14 mouse cellular contexts compared by ENCODE assay signal in the genomic region with DNA sequence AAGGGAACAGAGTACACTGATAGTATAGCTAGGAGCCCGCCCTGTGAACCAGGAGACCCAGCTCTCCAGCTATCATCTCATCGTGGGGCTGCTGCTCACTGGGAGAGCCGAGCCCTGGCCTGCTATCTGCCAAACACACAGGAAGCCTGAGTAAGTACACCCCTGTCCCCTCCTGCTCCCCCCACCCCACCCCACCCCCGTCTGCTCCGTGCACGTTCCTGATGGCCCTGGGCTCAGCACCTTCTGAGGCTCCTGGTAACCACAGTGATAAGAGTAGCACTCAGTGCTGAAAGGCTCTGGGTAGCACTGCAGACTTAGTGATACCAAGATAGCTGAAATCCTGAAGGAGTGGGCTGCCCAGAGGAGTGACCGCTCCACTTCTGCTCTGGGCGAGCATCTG. TPM values are rescaled to one million over a fixed set of nuclear protein-coding genes. Genes with fewer than 3 reads are reported as not detected.
DNase-seq lines count a peak whose midpoint lies in the region; ATAC-seq and TF ChIP-seq lines count a peak whose summit lies in the region.
"Had no signal": no experiment of that assay in that cellular context is flagged by ENCODE, and none has a peak within 500 bp of the region (broad histone marks: within the 10 kb centered on the region; RNA-seq: fewer than 3 reads in every experiment).

No protein-coding gene starts in this region.

- no peaks in the 10 kb centered on the region for H3K36me3 ChIP-seq in heart, embryonic 14.5 days (ENCODE audit: control insufficient read depth, insufficient read depth, low read length)
- no peaks in the 10 kb centered on the region for H3K36me3 ChIP-seq in testis, adult 2 months (ENCODE audit: control insufficient read depth, insufficient read depth, low read length)
- peaks cover 71% of the 10 kb centered on the region for H3K36me3 ChIP-seq in liver, embryonic 13.5 days
- H3K36me3 ChIP-seq: forebrain, embryonic 15.5 days; hindbrain, embryonic 10.5 days had no signal

- no peak for TF ChIP-seq CTCF in testis, adult 2 months (IDR thresholded peaks at IDR 0.05; ENCODE audit: control insufficient read depth, insufficient read depth, insufficient replicate concordance, low read depth, low read length)

- no peak for ATAC-seq in heart, embryonic 14.5 days (ENCODE audit: insufficient number of reproducible peaks, insufficient read depth, low FRiP score, low read depth)
- peak; percentile 89 for ATAC-seq in liver, embryonic 13.5 days (ENCODE audit: low read depth)
- ATAC-seq: forebrain, embryonic 15.5 days had no signal

- peak overlapping the region; percentile 65 to 69 for H3K27ac ChIP-seq in heart, embryonic 14.5 days (replicated peaks in 1 of 2; ENCODE audit: control insufficient read depth in 1 of 2, insufficient read depth in 1 of 2, low read depth in 2 of 2, low read length in 2 of 2)
- H3K27ac ChIP-seq in testis, adult 2 months (ENCODE audit: control insufficient read depth, insufficient read depth, low read depth, low read length): no peak overlapping the region
- peak overlapping the region; percentile 100 for H3K27ac ChIP-seq in liver, embryonic 13.5 days
- H3K27ac ChIP-seq: forebrain, embryonic 15.5 days; hindbrain, embryonic 10.5 days had no signal

- H3K9ac ChIP-seq in heart, embryonic 14.5 days (ENCODE audit: low read length): peak overlapping the region; percentile 31; the same call in 1 of the 2 replicates
- H3K9ac ChIP-seq in liver, embryonic 13.5 days: peak overlapping the region; percentile 100
- H3K9ac ChIP-seq: forebrain, embryonic 15.5 days had no signal

- no peak for TF ChIP-seq POLR2A in testis, adult 2 months (IDR thresholded peaks at IDR 0.05; ENCODE audit: control insufficient read depth, low read depth, low read length)

- WGBS in heart, embryonic 14.5 days: 8% methylated on average over 8 of the region's 8 CpGs
- 9% methylated on average over 8 of the region's 8 CpGs for WGBS in liver, embryonic 13.5 days (ENCODE audit: insufficient replicate concordance)

- no peak overlapping the region for H3K4me3 ChIP-seq in heart, embryonic 14.5 days (ENCODE audit: control insufficient read depth in 1 of 2, insufficient read depth in 1 of 2, low read depth in 1 of 2, low read length in 2 of 2)
- peak overlapping the region; percentile 39; the same call in 1 of the 2 replicates for H3K4me3 ChIP-seq in testis, adult 2 months (ENCODE audit: control insufficient read depth, low read depth, low read length)
- H3K4me3 ChIP-seq in liver, embryonic 13.5 days (replicated peaks): peak overlapping the region; percentile 94
- H3K4me3 ChIP-seq: forebrain, embryonic 15.5 days; myocyte had no signal

- DNase-seq in heart, postnatal 10 days: no peak
- DNase-seq in testis, postnatal 10 days (ENCODE audit: low spot score): no peak
- peak; percentile 89 for DNase-seq in liver, embryonic 13.5 days
- DNase-seq in yolk sac, embryonic 10.5 days (ENCODE audit: low spot score): peak; percentile 73
- no peak for DNase-seq in urinary bladder, adult 2 months (ENCODE audit: low spot score)
- no peak for DNase-seq in embryo, embryonic 11 days
- DNase-seq: cerebellum, adult 11-12 months; lung, postnatal 14 days; thymus, postnatal 25 days had no signal

- H3K4me1 ChIP-seq in heart, embryonic 14.5 days (ENCODE audit: control insufficient read depth in 2 of 2, insufficient read depth in 2 of 2, low read length in 2 of 2): peaks cover 25 to 31% of the 10 kb centered on the region in 2 experiments
- peaks cover 4% of the 10 kb centered on the region for H3K4me1 ChIP-seq in testis, adult 2 months (ENCODE audit: control insufficient read depth, insufficient read depth, low read length)
- peaks cover 80% of the 10 kb centered on the region for H3K4me1 ChIP-seq in liver, embryonic 13.5 days (replicated peaks)

- intact Hi-C loops in heart, postnatal 10 days (cut with DNase I): no loop called here

- H3K9me3 ChIP-seq in heart, embryonic 14.5 days (ENCODE audit: control insufficient read depth, low read length): no peaks in the 10 kb centered on the region
- H3K9me3 ChIP-seq in liver, embryonic 13.5 days (replicated peaks): 0 out of 2 replicates have a peak, but pooled peaks cover 4% of the 10 kb centered on the region
- H3K9me3 ChIP-seq: forebrain, embryonic 15.5 days; hindbrain, embryonic 10.5 days had no signal

- H3K4me2 ChIP-seq in heart, embryonic 14.5 days (ENCODE audit: low read length): peak overlapping the region; percentile 51
- peak overlapping the region; percentile 79 for H3K4me2 ChIP-seq in liver, embryonic 13.5 days
- H3K4me2 ChIP-seq: forebrain, embryonic 15.5 days had no signal

- no peaks in the 10 kb centered on the region for H3K27me3 ChIP-seq in heart, embryonic 14.5 days (ENCODE audit: control insufficient read depth, insufficient read depth, low read length)
- no peaks in the 10 kb centered on the region for H3K27me3 ChIP-seq in testis, adult 2 months (ENCODE audit: control insufficient read depth, insufficient read depth, low read length)
- H3K27me3 ChIP-seq in liver, embryonic 13.5 days: no peaks in the 10 kb centered on the region
- H3K27me3 ChIP-seq: forebrain, embryonic 15.5 days had no signal

RNA-seq across cellular contexts. Expression of a gene that starts 4.0 kb away (rescaled TPM):
- 21.5 and 21.9 TPM in 2 replicates for polyA plus RNA-seq in heart, embryonic 14.5 days (2014; fragmentation: Nextera tagmentation; extraction: Ambion mirVana)
- 10 to 100 TPM; 39.6 to 45.6 TPM for total RNA-seq in heart, postnatal 10 days (2021)
- polyA plus RNA-seq in testis, adult 2 months (2012; rRNA removed): 2.3 and 2.9 TPM in 2 replicates
- 133 and 143 TPM in 2 replicates for polyA plus RNA-seq in liver, embryonic 13.5 days (2015; fragmentation: Nextera tagmentation; extraction: Ambion mirVana)
- polyA plus RNA-seq in urinary bladder, adult 2 months (2012; rRNA removed): 13.7 and 13.9 TPM in 2 replicates

RNA-seq across cellular contexts. Expression of a gene that starts 29.9 kb away (rescaled TPM):
- polyA plus RNA-seq in heart, embryonic 14.5 days (2014; fragmentation: Nextera tagmentation; extraction: Ambion mirVana): 24.2 and 24.9 TPM in 2 replicates
- total RNA-seq in heart, postnatal 10 days (2021): 10 to 100 TPM; 14.5 to 14.6 TPM
- 21.5 and 24.6 TPM in 2 replicates for polyA plus RNA-seq in testis, adult 2 months (2012; rRNA removed)
- polyA plus RNA-seq in liver, embryonic 13.5 days (2015; fragmentation: Nextera tagmentation; extraction: Ambion mirVana): 23.4 and 26.9 TPM in 2 replicates
- 11.1 and 11.3 TPM in 2 replicates for polyA plus RNA-seq in urinary bladder, adult 2 months (2012; rRNA removed)

RNA-seq across cellular contexts. Expression of a gene that starts 42.3 kb away (rescaled TPM):
- 28.5 and 29.7 TPM in 2 replicates for polyA plus RNA-seq in heart, embryonic 14.5 days (2014; fragmentation: Nextera tagmentation; extraction: Ambion mirVana)
- total RNA-seq in heart, postnatal 10 days (2021): 10 to 100 TPM; 22.0 to 24.9 TPM
- polyA plus RNA-seq in testis, adult 2 months (2012; rRNA removed): 45.3 and 47.8 TPM in 2 replicates
- polyA plus RNA-seq in liver, embryonic 13.5 days (2015; fragmentation: Nextera tagmentation; extraction: Ambion mirVana): 28.6 and 29.9 TPM in 2 replicates
- 26.4 and 31.1 TPM in 2 replicates for polyA plus RNA-seq in urinary bladder, adult 2 months (2012; rRNA removed)

RNA-seq across cellular contexts. Expression of a gene that starts 42.4 kb away (rescaled TPM):
- 4.3 and 4.4 TPM in 2 replicates for polyA plus RNA-seq in heart, embryonic 14.5 days (2014; fragmentation: Nextera tagmentation; extraction: Ambion mirVana)
- 1 to 10 TPM; 7.0 to 8.6 TPM for total RNA-seq in heart, postnatal 10 days (2021)
- polyA plus RNA-seq in testis, adult 2 months (2012; rRNA removed): 28.0 and 33.4 TPM in 2 replicates
- 2.5 and 4.0 TPM in 2 replicates for polyA plus RNA-seq in liver, embryonic 13.5 days (2015; fragmentation: Nextera tagmentation; extraction: Ambion mirVana)
- polyA plus RNA-seq in urinary bladder, adult 2 months (2012; rRNA removed): 6.4 and 6.7 TPM in 2 replicates

Comparison
In these comparisons a context has a peak if more than half of its experiments do, and no peak if none do; other contexts are left out.
1. H3K4me3 ChIP-seq: peak in testis, adult 2 months (single experiment) and liver, embryonic 13.5 days (single experiment); none in heart, embryonic 14.5 days (0 of 2).
2. DNase-seq: peak in liver, embryonic 13.5 days (single experiment) and yolk sac, embryonic 10.5 days (single experiment); none in heart, postnatal 10 days (0 of 2), testis, postnatal 10 days (single experiment), urinary bladder, adult 2 months (single experiment) and embryo, embryonic 11 days (single experiment).